Mouse (Mus musculus) Patski (cell line): ENCODE data around the gene Vgll2. TPM values are rescaled to one million over a fixed set of nuclear protein-coding genes. Genes with fewer than 3 reads are reported as not detected.

Experiments
- ATAC-seq: fragments of 100-300 bp; one replicate; pipeline ENCODE4 v1.8.0; 2021
- CTCF ChIA-PET: fragments of 350-600 bp; sonication (Branson Sonifier 250); formaldehyde crosslinking; loops from one replicate; lab custom pipeline; 2022; ENCODE audit warnings: inconsistent platforms; lab: Charles Lee
- POLR2A ChIA-PET: fragments of 350-600 bp; sonication (Branson Sonifier 250); formaldehyde crosslinking; loops from one replicate; lab custom pipeline; 2022; ENCODE audit warnings: antibody characterized with exemption, inconsistent platforms; lab: Charles Lee
- DNase-seq: peaks from one replicate; pipeline ENCODE4 v3.0.0-alpha.2; 2011; ENCODE audit warnings: low read depth, low spot score
- H3K27me3 ChIP-seq: fragments of 371-371 bp; one replicate; pipeline ENCODE4 v1.5.1; 2021
- CTCF ChIP-seq: fragments of 100-300 bp; IDR thresholded peaks from one replicate; pipeline ENCODE4 v1.5.1; 2021
- in situ Hi-C: fragments of 300-500 bp; cut with MboI; formaldehyde crosslinking; loops from 3 replicates; pipeline ENCODE4 v1.11.1; 2018; ENCODE audit warnings: low pct_unique_long_range_greater_than_20kb, mixed read lengths
- polyA plus RNA-seq: library from polyadenylated mRNA; unstranded; gene quantifications from one replicate; pipeline ENCODE4 v1.2.3, GENCODE M21; 2021

Gene Vgll2
- polyA plus RNA-seq, result not detected

DNA sequence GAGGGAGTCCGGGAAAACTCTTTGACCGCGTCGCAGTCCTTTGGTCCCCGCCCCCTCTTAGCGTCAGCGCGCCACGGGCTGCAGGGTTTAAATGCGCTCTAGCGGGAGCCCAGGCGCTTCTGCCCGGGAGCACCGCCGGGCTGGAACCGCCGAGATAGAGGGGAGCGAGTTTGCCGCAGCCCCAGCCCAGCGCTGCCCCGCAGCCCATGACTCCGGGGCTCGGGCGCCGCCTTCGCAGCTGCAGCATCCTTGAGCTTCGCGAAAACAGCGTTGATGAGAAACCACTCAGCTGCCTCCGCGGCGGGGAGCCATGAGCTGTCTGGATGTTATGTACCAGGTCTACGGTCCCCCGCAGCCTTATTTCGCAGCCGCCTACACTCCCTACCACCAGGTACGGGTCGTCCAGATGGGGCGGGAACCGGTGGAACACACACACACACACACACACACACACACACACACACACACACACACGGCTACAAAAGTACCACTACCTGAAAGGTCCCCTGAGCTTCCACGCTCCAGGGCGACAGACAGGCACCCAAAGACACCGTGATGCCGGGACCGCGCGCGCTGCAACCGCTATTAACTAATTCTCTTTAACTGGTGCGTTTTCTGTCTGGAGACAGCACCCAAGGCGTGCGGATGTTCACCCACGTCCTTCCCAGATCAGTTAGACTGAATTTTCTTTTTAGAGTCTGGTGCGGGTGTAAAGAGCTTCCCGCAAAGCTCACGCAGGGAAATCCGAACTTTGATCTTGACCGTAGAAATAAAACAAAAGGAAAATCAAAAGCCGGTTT, at the start of gene Vgll2:
Gene Vgll2 (plus strand): TSS at position 90 of the 800 bp plus-strand sequence.
- peak; percentile 60 for ATAC-seq
- POLR2A ChIA-PET, result interaction anchor here (0.6 to 0.7 kb wide), 2 partner anchors 61 to 155 kb away, joined by 4 to 5 read pairs; no protein-coding TSS in a partner anchor
- no peak for TF ChIP-seq CTCF
- no peak for DNase-seq
- in situ Hi-C loops, result no loop called here
- CTCF ChIA-PET, result no interaction called here
- H3K27me3 ChIP-seq, result peaks cover 20% of the 10 kb centered on the region

DNA sequence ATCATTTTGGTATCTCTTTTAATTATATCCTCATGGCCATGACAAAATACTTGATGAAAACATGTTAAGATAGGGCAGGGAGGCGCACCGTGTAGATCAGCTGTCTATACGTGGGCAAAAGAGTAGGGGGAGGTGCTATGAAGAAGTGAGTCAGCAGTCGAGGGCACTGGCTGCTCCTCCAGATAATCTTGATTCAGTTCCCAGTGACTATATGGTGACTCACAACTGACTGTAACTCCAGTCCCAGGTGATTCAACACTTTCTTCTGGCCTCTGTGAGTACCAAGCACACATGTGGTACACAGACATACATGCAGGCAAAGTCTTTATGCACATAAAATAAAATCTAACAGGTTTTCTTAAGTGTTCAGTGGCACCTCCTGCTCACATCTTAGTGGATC, 47.2 kb upstream of the Vgll2 start:
- CTCF ChIA-PET, result no interaction called here
- DNase-seq, result no peak
- ATAC-seq, result peak; percentile 92
- no peak for TF ChIP-seq CTCF
- POLR2A ChIA-PET, result interaction anchor here (0.7 kb wide), 1 partner anchor 21 kb away, joined by 4 read pairs; no protein-coding TSS in a partner anchor
- H3K27me3 ChIP-seq, result no peaks in the 10 kb centered on the region
- in situ Hi-C loops, result no loop called here

DNA sequence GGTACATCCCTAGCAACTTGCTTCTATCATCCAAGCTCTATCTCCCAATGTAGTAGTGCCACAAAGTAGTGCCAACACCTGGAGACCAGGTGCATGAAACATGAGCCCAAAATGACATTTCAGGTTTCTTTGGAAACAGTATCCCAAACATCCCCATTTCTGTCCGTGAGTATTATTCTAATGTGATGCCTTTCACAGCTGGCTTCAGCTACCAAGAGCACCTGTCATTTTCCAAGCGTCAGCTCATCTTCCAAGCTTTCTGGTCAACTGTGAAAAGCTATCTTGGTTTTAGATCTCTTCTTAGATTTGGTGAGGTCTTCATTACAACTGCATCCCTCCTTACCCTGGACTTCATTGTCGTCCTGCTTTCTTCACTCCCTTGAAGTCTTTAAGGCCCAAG, 46.7 kb upstream of the Vgll2 start:
- no peaks in the 10 kb centered on the region for H3K27me3 ChIP-seq
- ChIA-PET CTCF (no interaction called here), POLR2A (interaction anchor here (0.7 kb wide), 1 partner anchor 21 kb away, joined by 4 read pairs; no protein-coding TSS in a partner anchor)
- in situ Hi-C loops, result no loop called here
- DNase-seq (no peak), ATAC-seq (no peak)
- no peak for TF ChIP-seq CTCF

DNA sequence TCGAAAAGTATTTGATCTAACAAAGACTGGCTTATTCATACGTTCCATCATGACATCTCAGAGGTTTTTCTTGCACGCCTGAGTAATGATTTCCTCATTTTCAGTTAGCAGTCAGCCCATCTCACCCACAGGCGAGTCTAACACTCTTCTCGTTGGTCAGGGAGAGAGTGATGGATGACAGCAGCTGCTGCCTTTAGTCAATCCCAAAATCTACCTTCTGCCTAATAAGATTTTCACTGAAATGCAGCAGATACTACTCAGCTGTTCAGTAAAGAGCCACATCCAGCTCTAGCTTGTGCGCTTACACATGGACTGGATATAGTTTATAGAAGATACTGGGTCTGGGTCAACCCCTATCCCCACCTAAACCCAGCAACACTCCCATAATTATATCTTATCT, 40.7 kb upstream of the Vgll2 start:
- in situ Hi-C loops, result no loop called here
- POLR2A ChIA-PET, result no interaction called here
- TF ChIP-seq CTCF, result no peak
- no peak for DNase-seq
- no peak for ATAC-seq
- H3K27me3 ChIP-seq, result no peaks in the 10 kb centered on the region
- CTCF ChIA-PET, result no interaction called here

DNA sequence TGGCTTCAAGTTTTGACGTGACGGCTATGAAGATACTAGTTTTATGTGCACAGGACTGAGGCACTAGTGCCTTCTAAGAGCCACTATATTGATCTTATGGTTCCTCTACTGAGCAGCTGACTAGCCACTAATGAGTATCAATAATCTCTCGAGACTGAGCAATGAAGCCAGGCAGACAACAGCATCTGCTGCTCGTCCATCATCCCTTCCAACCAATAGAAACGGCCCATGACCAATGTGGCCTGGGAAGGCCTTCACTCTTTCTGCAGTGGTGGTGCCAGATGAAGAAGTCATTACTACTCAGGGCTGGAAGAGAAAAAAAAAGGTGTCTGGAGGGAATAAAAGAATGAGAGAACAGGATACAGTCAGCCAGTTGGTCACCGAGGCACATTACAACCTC, 39.9 kb upstream of the Vgll2 start:
- in situ Hi-C loops, result no loop called here
- TF ChIP-seq CTCF, result no peak
- ATAC-seq, result no peak
- DNase-seq, result no peak
- ChIA-PET POLR2A (no interaction called here), CTCF (no interaction called here)
- H3K27me3 ChIP-seq, result no peaks in the 10 kb centered on the region

DNA sequence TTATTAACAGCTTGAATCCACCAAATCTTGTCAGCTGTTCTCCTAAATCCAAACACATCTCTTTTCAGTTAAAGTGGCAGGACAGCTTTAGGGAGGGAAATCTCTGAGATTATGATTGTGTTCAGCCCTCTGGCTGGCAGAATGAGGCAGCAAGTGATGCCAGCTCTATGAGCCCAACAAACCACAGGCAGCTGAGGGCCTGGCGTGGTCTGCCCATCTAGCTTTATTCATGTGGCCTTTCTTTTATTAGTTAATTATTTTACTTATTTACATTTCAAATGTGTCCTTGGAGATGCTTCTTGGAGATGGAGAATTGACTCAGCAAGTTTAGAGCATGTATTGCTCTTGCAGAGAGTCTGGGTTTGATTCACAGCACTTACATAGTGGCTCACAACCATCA, 3.8 kb upstream of the Vgll2 start:
- DNase-seq (no peak), ATAC-seq (no peak)
- ChIA-PET CTCF (no interaction called here), POLR2A (no interaction called here)
- TF ChIP-seq CTCF, result no peak
- in situ Hi-C loops, result no loop called here
- peaks cover 6% of the 10 kb centered on the region for H3K27me3 ChIP-seq

DNA sequence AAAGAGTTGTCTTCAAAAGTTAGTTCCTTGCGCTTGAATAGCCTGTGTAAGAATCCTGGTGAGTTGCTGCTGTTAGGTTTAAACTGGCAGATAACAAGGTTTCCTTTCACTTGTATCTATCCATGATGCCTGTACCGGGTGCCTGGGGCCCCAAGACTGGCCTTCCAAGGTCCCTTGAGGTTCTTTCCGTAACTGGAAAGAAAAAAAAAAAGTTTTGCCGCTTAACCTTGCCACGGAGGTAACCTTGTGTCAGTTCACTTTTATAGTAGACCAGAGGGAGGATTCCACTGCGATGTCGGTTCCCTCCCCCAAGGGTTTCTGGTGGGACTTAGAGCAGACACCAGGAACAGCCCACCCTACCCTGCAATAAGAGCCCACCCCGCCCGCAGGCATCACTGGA, 1.1 kb upstream of the Vgll2 start:
- ATAC-seq (no peak), DNase-seq (no peak)
- POLR2A ChIA-PET, result interaction anchor here (0.6 kb wide), 1 partner anchor 398 kb away, joined by 3 read pairs; no protein-coding TSS in a partner anchor
- H3K27me3 ChIP-seq, result peaks cover 20% of the 10 kb centered on the region
- in situ Hi-C loops, result no loop called here
- CTCF ChIA-PET, result no interaction called here
- no peak for TF ChIP-seq CTCF

DNA sequence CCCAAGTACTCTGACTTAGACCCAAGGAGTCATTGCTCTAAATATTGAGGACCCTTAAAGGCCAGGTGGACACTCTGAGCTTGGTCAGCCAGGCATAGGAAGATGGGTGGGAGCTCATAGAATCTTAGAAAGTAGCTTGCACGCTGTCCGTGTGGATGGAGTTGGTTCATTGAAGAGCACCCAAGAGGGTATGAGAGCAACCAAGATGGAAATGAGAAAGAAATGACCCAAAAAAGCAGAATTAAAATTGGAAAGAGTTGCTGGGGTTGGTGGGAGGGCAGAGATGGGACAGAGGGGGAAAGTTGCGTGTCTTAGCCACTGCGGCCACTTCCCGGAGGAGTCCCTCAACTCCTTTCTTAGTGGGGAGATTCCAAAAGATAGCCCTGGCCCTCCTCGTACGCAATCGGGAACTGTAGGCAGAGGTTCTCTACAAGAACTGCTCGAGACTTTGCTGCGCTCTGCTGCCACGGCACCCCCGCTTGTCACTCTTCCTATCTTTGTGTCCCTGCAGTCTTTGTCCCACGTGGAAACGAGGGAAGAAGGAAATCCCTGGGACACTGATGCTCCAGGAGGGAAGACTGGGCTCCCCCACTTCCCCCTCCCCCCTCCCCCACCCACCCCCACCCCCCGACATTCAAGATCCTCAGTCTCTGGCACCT, 437 bp upstream of the Vgll2 start:
- in situ Hi-C loops, result no loop called here
- H3K27me3 ChIP-seq, result peaks cover 20% of the 10 kb centered on the region
- ChIA-PET POLR2A (interaction anchor here (0.6 to 0.7 kb wide), 2 partner anchors 61 to 154 kb away, joined by 4 to 5 read pairs; no protein-coding TSS in a partner anchor), CTCF (no interaction called here)
- DNase-seq (no peak), ATAC-seq (no peak)
- no peak for TF ChIP-seq CTCF

DNA sequence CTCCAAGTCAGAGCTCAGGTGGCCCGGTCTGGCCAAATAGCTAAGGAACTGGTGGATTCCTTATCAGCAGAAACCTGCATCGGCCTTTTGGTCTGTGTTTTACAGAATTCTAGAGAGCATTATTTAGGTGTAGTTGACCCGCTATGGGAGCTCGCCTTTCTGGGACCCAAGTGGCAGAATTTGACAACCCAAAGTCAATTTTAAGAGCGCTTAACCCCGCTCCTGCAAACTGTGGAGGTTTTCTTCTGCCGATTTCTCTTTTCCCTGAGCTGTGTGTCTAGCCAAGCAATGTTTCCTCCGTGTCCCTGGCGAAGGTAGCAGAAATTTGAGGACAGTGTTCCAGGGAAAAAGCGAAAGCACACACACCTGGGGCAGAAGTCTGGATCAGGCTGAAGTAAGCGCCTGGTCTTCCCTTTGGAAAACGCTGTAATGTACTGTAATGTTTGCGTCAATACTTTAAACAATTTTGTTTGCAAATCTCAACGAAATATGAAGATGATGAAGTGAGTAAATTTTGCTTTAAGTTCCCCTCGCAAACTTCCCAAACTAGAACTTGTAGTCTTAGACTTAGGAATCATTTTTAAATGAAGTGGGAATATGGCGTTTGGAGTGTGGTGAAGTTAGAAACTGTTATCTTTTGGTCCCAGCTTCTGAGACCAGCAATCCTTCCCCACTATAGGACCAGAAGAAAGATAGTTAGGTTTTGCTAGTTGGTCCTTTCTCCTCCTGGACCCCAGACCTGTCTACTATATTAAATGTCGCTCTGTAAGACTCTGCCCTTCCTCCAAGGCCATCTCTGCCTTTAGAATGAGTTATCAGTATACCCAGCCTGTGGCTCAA, 1.1 kb downstream of the Vgll2 start:
- POLR2A ChIA-PET, result no interaction called here
- in situ Hi-C loops, result no loop called here
- no peak for TF ChIP-seq CTCF
- ATAC-seq (no peak), DNase-seq (no peak)
- CTCF ChIA-PET, result no interaction called here
- peaks cover 23% of the 10 kb centered on the region for H3K27me3 ChIP-seq

DNA sequence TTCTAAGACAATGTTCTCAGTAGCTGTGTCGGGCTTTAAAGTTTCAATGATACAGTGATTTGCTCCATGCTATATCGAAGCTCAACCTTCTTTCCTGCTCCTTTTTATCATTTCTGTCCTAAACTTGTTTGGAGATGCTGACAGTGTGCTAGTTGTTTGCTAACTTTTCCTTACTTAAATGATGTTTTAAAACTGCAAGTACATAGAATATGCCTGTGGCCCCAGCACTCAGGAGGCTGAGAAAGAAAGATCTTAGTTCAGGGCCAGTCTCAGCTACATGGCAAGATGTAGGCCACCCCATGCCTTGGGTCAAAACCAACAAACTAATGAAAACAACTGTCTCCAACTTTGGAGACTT, 1.7 kb downstream of the Vgll2 start:
- ChIA-PET POLR2A (no interaction called here), CTCF (no interaction called here)
- ATAC-seq, result no peak
- DNase-seq, result no peak
- in situ Hi-C loops, result no loop called here
- TF ChIP-seq CTCF, result no peak
- H3K27me3 ChIP-seq, result peaks cover 24% of the 10 kb centered on the region
